In genomic region chr9:62347201-62347600, GRCm38 (mm10) we compare ENCODE assay signal across 11 mouse cellular contexts. TPM values are rescaled to one million over a fixed set of nuclear protein-coding genes. Genes with fewer than 3 reads are reported as not detected.
DNase-seq lines count a peak whose midpoint lies in the region; ATAC-seq and TF ChIP-seq lines count a peak whose summit lies in the region.
"Had no signal": no experiment of that assay in that cellular context is flagged by ENCODE, and none has a peak within 500 bp of the region (broad histone marks: within the 10 kb centered on the region; RNA-seq: fewer than 3 reads in every experiment).

No protein-coding gene starts in this region.

- peak; percentile 90 for DNase-seq in heart, adult 11 months
- DNase-seq in heart, postnatal 14 days: no peak
- no peak for DNase-seq in layer of hippocampus, adult 2 months (ENCODE audit: low spot score in 2 of 2)
- no peak for DNase-seq in layer of hippocampus, postnatal 14 days (ENCODE audit: low spot score in 2 of 2)
- DNase-seq in brain, adult 2 months (ENCODE audit: low read depth, low spot score): peak; percentile 70
- DNase-seq: adrenal gland, postnatal 10 days; left cerebral cortex, postnatal 4 days; lung, postnatal 4 days; right cerebral cortex, adult 18-20 months had no signal

- no peak overlapping the region for H3K4me3 ChIP-seq in layer of hippocampus, adult 2 months
- H3K4me3 ChIP-seq in heart, embryonic 16.5 days (ENCODE audit: low read length): peak overlapping the region; percentile 7; the same call in 1 of the 2 replicates

- H3K9me3 ChIP-seq in heart, embryonic 16.5 days (replicated peaks; ENCODE audit: control insufficient read depth, low read length): no peaks in the 10 kb centered on the region

- no peak for TF ChIP-seq CTCF in layer of hippocampus, adult 2 months (conservative IDR thresholded peaks at IDR 0.05)

- peak overlapping the region; percentile 42 for H3K9ac ChIP-seq in heart, embryonic 16.5 days (ENCODE audit: low read length)

- 0 out of 2 replicates have a peak overlapping the region, but pooled peaks have one; percentile 8 for H3K27ac ChIP-seq in layer of hippocampus, adult 2 months
- peak overlapping the region; percentile 71 for H3K27ac ChIP-seq in heart, embryonic 16.5 days (ENCODE audit: low read length)

- intact Hi-C loops in heart, postnatal 14 days (cut with DNase I): no loop called here

- 39% methylated on average over 5 of the region's 5 CpGs for WGBS in heart, embryonic 16.5 days

- ATAC-seq in heart, embryonic 16.5 days (replicated peaks; ENCODE audit: extremely low read depth, insufficient read depth, low FRiP score): no peak
- ATAC-seq in inflammation-experienced regulatory T-cells, adult 6 months: no peak

- no peaks in the 10 kb centered on the region for H3K27me3 ChIP-seq in heart, embryonic 16.5 days (ENCODE audit: control insufficient read depth, insufficient read depth, low read length)

- H3K4me2 ChIP-seq in heart, embryonic 16.5 days (ENCODE audit: low read depth, low read length): peak overlapping the region; percentile 26

- H3K4me1 ChIP-seq in heart, embryonic 16.5 days (ENCODE audit: control insufficient read depth, insufficient read depth, low read length): peaks cover 58% of the 10 kb centered on the region

- H3K36me3 ChIP-seq in heart, embryonic 16.5 days (ENCODE audit: control insufficient read depth, insufficient read depth): no peaks in the 10 kb centered on the region

RNA-seq across cellular contexts. Expression of gene Anp32a, which starts 6.1 kb away (rescaled TPM):
- total RNA-seq in heart, postnatal 14 days (2021): 100 to 1,000 TPM; 184 to 205 TPM
- total RNA-seq in layer of hippocampus, adult 2 months (2021): 100 to 1,000 TPM; 350 to 351 TPM
- 100 to 1,000 TPM; 241 to 247 TPM for total RNA-seq in layer of hippocampus, postnatal 14 days (2021)
- 141 and 176 TPM in 2 replicates for polyA plus RNA-seq in heart, embryonic 16.5 days (2015; fragmentation: Nextera tagmentation; extraction: Ambion mirVana)
- 100 to 1,000 TPM in 2 of 3 experiments, 10 to 100 TPM in 1; 81.5 to 158 (median 100) TPM for polyA plus RNA-seq in inflammation-experienced regulatory T-cells, adult 6 months (2017; shearing (Covaris generic))

Comparison
In these comparisons a context has a peak if more than half of its experiments do, and no peak if none do; other contexts are left out.
1. DNase-seq: peak in heart, adult 11 months (single experiment) and brain, adult 2 months (single experiment); none in heart, postnatal 14 days (0 of 2), layer of hippocampus, adult 2 months (0 of 2) and layer of hippocampus, postnatal 14 days (0 of 2).